Mouse (Mus musculus) embryonic fibroblast, embryonic 13.5 days (primary cell): Measurements from ENCODE around the gene Tle6.

Source experiments
- CTCF ChIP-seq: IDR thresholded peaks from 2 replicates; pipeline ENCODE4 v1.5.1; 2011; ENCODE audit warnings: mild to moderate bottlenecking, control low read depth, low read length, moderate library complexity, borderline replicate concordance; ENCODE audit not compliant: insufficient read depth
- POLR2A ChIP-seq: IDR thresholded peaks from 2 replicates; pipeline ENCODE4 v1.6.1; 2011; ENCODE audit warnings: low read depth, mild to moderate bottlenecking, control low read depth, low read length, moderate library complexity

DNA sequence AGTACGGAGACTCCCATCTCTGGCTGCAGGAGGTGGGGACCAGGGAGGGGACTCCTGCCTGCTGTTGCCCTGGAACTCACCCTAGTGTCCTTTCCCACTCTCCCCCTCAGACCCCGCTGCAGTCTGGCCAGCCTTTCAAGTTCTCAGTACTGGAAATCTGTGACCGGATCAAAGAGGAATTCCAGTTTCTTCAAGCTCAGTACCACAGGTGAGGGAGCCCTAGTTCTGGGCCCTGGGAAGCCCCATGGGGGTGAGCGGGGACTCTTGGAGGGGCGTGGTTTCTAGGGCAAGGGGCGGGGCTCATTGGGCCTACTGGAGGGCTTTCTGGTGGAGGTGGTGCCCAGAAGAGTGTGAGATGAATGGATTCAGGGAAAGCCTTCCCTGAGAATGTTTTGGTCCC, 25.2 kb downstream of the Tle6 start:
- no peak for TF ChIP-seq POLR2A
- TF ChIP-seq CTCF: no peak
